Mouse (Mus musculus): Measurements from ENCODE around the gene Gm5591. TPM values are rescaled to one million over a fixed set of nuclear protein-coding genes. Genes with fewer than 3 reads are reported as not detected.

Gene Gm5591
- polyA plus RNA-seq (2014; fragmentation: Illumina TruSeq; extraction: RNeasy Lipid Tissue Mini Kit (QIAGEN cat#74804); ENCODE audit: low read depth, low replicate concordance), result not detected

GRCm38 (mm10) chr7:38528093-38528492 is at the start of gene Gm5591:
Gene Gm5591, minus strand, starts transcription at chr7:38528193.

